Mouse (Mus musculus): ENCODE measurements around the gene Rbm15.

GRCm38 (mm10) chr3:107317338-107317737 is 16.1 kb downstream of the Rbm15 start:
- TF ChIP-seq POLR2A (IDR thresholded peaks at IDR 0.05; ENCODE audit: control insufficient read depth, extremely low read depth, insufficient read depth, low read length, poor library complexity) (no peak), CTCF (IDR thresholded peaks at IDR 0.05; ENCODE audit: borderline replicate concordance, control insufficient read depth, extremely low read depth, insufficient read depth, low read length, poor library complexity) (no peak)
